Mouse (Mus musculus) layer of hippocampus, postnatal 36 days (tissue): ENCODE results near the gene Lrrc4. TPM values are rescaled to one million over a fixed set of nuclear protein-coding genes. Genes with fewer than 3 reads are reported as not detected.

Experiments used
- DNase-seq, 2 experiments: peaks; one replicate each; pipeline ENCODE4 v3.0.0; 2022
- total RNA-seq, 2 experiments: library from RNA; stranded (reverse); gene quantifications; 2 replicates each; pipeline ENCODE4 v1.2.3; 2021

Lrrc4 gene
- total RNA-seq, 2 experiments from 2014 or later, result 88.9 to 90.2 TPM

- no peak for DNase-seq
Observed at GRCm38 (mm10) chr6:28724776-28725175, 106.8 kb downstream of the Lrrc4 start.

- no peak for DNase-seq
Observed at GRCm38 (mm10) chr6:28723059-28723458, 108.5 kb downstream of the Lrrc4 start.

GRCm38 (mm10) chr6:28720391-28721171 is 111.0 kb downstream of the Lrrc4 start:
- no peak for DNase-seq

- no peak for DNase-seq
Observed at GRCm38 (mm10) chr6:28717845-28718237, 113.7 kb downstream of the Lrrc4 start.

GRCm38 (mm10) chr6:28717203-28717844 is 114.2 kb downstream of the Lrrc4 start:
- DNase-seq, result no peak

GRCm38 (mm10) chr6:28710035-28710434 is 121.5 kb downstream of the Lrrc4 start:
- no peak for DNase-seq

GRCm38 (mm10) chr6:28706976-28707592 is 124.5 kb downstream of the Lrrc4 start:
- DNase-seq, result no peak

GRCm38 (mm10) chr6:28706108-28706975 is 125.2 kb downstream of the Lrrc4 start:
- DNase-seq, result no peak

- DNase-seq, result peak; percentile 68 to 72
Observed at GRCm38 (mm10) chr6:28705384-28706107, 126.0 kb downstream of the Lrrc4 start.

GRCm38 (mm10) chr6:28704612-28705011 is 126.9 kb downstream of the Lrrc4 start:
- DNase-seq, result no peak

- no peak for DNase-seq
Observed at GRCm38 (mm10) chr6:28697214-28697613, 134.3 kb downstream of the Lrrc4 start.

GRCm38 (mm10) chr6:28692659-28693058 is 138.9 kb downstream of the Lrrc4 start:
- no peak for DNase-seq

GRCm38 (mm10) chr6:28687776-28688175 is 143.8 kb downstream of the Lrrc4 start:
- no peak for DNase-seq

GRCm38 (mm10) chr6:28685745-28686144 is 145.8 kb downstream of the Lrrc4 start:
- DNase-seq, result no peak

- no peak for DNase-seq
Observed at GRCm38 (mm10) chr6:28685052-28685451, 146.5 kb downstream of the Lrrc4 start.

- DNase-seq, result no peak
Observed at GRCm38 (mm10) chr6:28681521-28682457, 149.8 kb downstream of the Lrrc4 start.

- no peak for DNase-seq
Observed at GRCm38 (mm10) chr6:28680537-28680936, 151.0 kb downstream of the Lrrc4 start.

GRCm38 (mm10) chr6:28678896-28679295 is 152.7 kb downstream of the Lrrc4 start:
- DNase-seq, result no peak

GRCm38 (mm10) chr6:28674686-28675085 is 156.9 kb downstream of the Lrrc4 start:
- no peak for DNase-seq

GRCm38 (mm10) chr6:28672388-28672787 is 159.2 kb downstream of the Lrrc4 start:
- DNase-seq, result no peak

GRCm38 (mm10) chr6:28669251-28669650 is 162.3 kb downstream of the Lrrc4 start:
- no peak for DNase-seq
